Mouse (Mus musculus) small intestine, adult 2 months (tissue): ENCODE measurements around the gene Hist1h2bn. TPM values are rescaled to one million over a fixed set of nuclear protein-coding genes. Genes with fewer than 3 reads are reported as not detected.
"Not testable (repeated sequence)": the region's sequence is repeated elsewhere in the genome, so short reads cannot be mapped to it uniquely, and the experiment has no call there.

Experiments
- H3K27ac ChIP-seq: fragments of 200-500 bp; 2 replicates; pipeline ENCODE4 v1.5.1; 2012; ENCODE audit warnings: low read depth, low read length, control low read depth, inconsistent platforms; ENCODE audit not compliant: insufficient read depth
- H3K27me3 ChIP-seq: fragments of 200-500 bp; 2 replicates; pipeline ENCODE4 v1.6.1; 2012; ENCODE audit warnings: mild to moderate bottlenecking, moderate library complexity, low read length, inconsistent platforms; ENCODE audit not compliant: control insufficient read depth, insufficient read depth
- H3K36me3 ChIP-seq: fragments of 200-500 bp; 2 replicates; pipeline ENCODE4 v1.6.1; 2012; ENCODE audit warnings: mild to moderate bottlenecking, low read length, control low read depth, inconsistent platforms; ENCODE audit not compliant: control insufficient read depth, insufficient read depth
- H3K4me1 ChIP-seq: fragments of 200-500 bp; 2 replicates; pipeline ENCODE4 v1.6.1; 2012; ENCODE audit warnings: low read length, inconsistent platforms, mixed read lengths; ENCODE audit not compliant: control insufficient read depth, insufficient read depth, insufficient read length
- H3K4me3 ChIP-seq: fragments of 200-500 bp; 2 replicates; pipeline ENCODE4 v1.5.1; 2012; ENCODE audit warnings: low read depth, mild to moderate bottlenecking, control low read depth, inconsistent platforms, low read length, moderate library complexity
- CTCF ChIP-seq: fragments of 200-500 bp; IDR thresholded peaks from 2 replicates; pipeline ENCODE4 v1.5.1; 2012; ENCODE audit warnings: low read depth, mild to moderate bottlenecking, control low read depth, inconsistent platforms, low read length, moderate library complexity, mixed read lengths; ENCODE audit not compliant: insufficient replicate concordance, insufficient read length; ENCODE audit errors: extremely low read depth
- POLR2A ChIP-seq: fragments of 200-500 bp; IDR thresholded peaks from 2 replicates; pipeline ENCODE4 v1.6.1; 2012; ENCODE audit warnings: low read depth, mild to moderate bottlenecking, control low read depth, inconsistent platforms, low read length, moderate library complexity
- WGBS: fragments of 180-500 bp; shearing (Covaris S2); methylation state at CpG from one replicate; pipeline ENCODE4 v1.1.7; 2018; 5-methylcytosine and 5-hydroxymethylcytosine counted together
- polyA plus RNA-seq: library from polyadenylated mRNA; depleted of rRNA; stranded (reverse); fragments of >200 nt; gene quantifications from 2 replicates; pipeline ENCODE4 v1.2.3, GENCODE M21; 2012

Hist1h2bn gene
- polyA plus RNA-seq, 1 experiment, result 21.8 TPM

DNA sequence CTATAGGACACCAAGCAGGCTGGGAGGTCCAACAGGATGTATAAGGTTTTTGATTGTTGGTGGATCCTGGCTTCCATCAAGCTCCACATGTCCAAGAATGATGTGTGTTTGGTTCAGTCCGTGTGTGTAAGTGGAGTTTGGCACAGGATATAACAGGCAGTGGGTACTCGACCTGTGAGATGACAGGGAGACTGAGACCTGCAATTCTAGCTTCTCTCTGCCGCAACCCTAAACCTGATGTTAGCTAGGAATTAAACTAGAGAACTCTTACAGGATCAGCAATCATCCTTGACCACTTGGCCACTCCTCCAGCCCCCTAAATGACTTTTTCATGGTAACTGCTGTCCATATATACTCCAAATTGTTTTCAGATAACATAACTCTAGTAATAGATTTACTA lies 1.6 kb upstream of the Hist1h2bn start:
- H3K4me3 ChIP-seq, result no peak overlapping the region
- no peak for TF ChIP-seq CTCF
- no peak for TF ChIP-seq POLR2A
- WGBS, result 43% methylated on average over 3 of the region's 3 CpGs
- peaks cover 2% of the 10 kb centered on the region; the same call in 1 of the 2 replicates for H3K4me1 ChIP-seq
- H3K27me3 ChIP-seq, result no peaks in the 10 kb centered on the region
- no peaks in the 10 kb centered on the region for H3K36me3 ChIP-seq
- H3K27ac ChIP-seq, result no peak overlapping the region

DNA sequence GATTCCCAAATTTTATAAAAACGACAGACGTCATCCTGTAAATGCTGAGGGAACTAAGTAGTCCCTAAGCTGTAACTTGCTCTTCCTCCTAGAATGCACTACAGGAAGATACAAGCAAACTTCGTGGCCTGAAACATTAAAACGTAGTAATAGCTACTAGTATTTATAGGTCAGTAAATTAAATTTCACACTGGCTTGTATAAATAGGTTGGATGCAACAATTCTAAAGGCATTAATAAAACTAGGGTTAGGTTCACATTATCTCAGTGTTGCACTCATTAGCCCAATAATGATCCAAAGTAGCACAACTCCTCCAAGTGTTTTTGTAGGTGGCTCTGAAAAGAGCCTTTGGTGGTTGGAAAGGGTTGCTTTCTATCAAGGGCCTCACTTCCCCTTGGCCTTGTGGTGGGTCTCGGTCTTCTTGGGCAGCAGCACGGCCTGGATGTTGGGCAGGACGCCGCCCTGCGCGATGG lies 836 bp upstream of the Hist1h2bn start:
- WGBS, result 5% methylated on average over 10 of the region's 10 CpGs

DNA sequence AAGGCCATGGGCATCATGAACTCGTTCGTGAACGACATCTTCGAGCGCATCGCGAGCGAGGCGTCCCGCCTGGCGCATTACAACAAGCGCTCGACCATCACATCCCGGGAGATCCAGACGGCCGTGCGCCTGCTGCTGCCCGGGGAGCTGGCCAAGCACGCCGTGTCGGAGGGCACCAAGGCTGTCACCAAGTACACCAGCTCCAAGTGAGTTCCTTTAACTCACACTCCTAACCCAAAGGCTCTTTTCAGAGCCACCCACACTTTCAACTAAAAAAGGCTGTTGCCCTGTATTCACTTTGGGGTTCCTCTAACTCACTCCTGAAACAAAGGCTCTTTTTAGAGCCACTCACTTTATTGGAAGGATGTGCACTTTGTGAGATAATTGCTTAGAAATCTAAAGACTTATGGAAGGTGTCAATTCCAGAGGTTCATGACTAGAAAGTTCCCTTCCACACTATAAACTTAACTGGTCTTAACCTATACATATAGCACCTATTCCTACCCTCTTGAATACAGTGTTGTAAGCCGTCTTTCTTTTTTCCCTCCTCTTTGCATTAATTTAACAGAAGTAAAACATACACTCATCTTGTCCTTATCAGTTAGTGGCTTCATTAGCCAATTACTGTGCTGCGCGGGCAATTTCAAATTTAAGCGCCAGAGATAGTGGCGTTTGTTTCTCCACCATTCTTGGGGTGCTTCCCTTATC lies 525 bp downstream of the Hist1h2bn start:
- Histone ChIP-seq H3K4me3 (peak overlapping the region; percentile 70), H3K27ac (peak overlapping the region; percentile 80)
- not testable (repeated sequence) for H3K27me3 ChIP-seq, H3K4me1 ChIP-seq, H3K36me3 ChIP-seq
- WGBS, result under 1% methylated on average over 25 of the region's 26 CpGs

More for the DNA sequence above, 836 bp upstream of the Hist1h2bn start:
- H3K27ac ChIP-seq, result peak overlapping the region; percentile 72
- TF ChIP-seq CTCF (no peak), POLR2A (no peak)
- no peaks in the 10 kb centered on the region for H3K27me3 ChIP-seq
- H3K4me1 ChIP-seq, result no peaks in the 10 kb centered on the region; the same call in 1 of the 2 replicates
- H3K36me3 ChIP-seq, result no peaks in the 10 kb centered on the region
- peak overlapping the region; percentile 61 for H3K4me3 ChIP-seq

DNA sequence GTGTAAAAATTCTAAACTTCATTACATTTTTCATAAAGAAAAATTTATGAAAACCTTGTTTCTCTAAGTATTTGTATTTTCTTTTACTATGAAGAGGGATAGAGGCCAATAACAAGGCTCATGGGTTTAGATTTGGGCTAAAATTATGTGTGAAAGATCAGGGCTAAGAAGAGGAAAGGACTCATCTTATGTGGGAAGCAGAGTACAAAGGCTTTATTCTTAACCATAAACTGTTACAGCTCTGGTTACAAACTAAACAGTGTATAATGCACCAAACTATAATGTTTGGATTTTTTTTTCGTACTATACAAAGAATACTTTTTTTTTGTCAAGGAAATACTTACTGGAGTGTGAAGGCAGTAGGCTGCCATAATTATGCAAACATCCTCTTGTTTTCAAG lies 1.8 kb downstream of the Hist1h2bn start:
- no peak overlapping the region for H3K27ac ChIP-seq
- no peak for TF ChIP-seq CTCF
- no peak for TF ChIP-seq POLR2A
- no peak overlapping the region for H3K4me3 ChIP-seq
- no peaks in the 10 kb centered on the region for H3K36me3 ChIP-seq
- WGBS, result 67% methylated on average over 1 of the region's 1 CpGs
- H3K4me1 ChIP-seq, result peaks cover 3% of the 10 kb centered on the region; the same call in 1 of the 2 replicates
- H3K27me3 ChIP-seq, result no peaks in the 10 kb centered on the region

DNA sequence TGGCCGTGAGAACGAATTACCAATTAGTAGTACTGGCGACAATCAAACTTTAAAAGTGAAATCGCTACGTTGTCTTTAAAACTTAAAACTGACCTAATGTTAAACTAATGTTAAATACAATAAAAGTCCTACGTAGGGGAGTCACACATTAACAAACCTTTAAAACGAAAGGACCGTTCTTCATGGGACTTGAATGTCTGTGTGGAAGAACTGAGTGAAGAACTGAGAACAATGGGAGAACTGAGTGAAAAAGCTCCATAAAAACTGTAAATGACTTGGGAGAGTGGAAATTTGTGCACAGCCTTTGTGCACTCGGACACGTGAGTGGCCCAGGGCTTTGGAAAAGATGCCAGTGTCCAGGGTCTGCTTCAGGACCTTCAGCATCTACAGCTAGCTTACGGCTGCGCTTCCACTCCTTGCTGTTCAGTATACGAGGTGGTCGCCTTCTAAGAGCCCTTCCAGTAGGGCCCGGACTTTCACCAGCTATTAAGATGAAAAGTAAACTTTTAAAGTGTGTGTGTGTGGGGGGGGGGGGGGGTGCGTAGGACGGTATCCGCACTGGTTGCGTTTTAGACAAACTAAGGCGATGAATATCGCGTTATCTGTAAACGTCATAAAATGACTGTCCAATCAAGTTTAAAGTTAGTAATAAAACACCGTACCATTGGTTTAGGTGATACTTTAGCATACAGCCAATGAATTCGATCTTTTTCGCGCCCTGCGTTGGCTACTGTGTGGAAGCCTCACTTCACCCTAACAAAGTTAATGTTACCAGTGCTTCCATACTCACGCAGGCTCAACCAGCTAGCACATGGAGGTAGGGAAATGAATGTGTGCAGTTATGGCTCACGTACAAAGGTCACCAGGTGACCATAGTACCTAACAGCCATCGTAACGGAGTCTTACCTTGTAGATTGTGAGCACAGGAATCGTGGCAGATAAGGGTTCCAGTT lies 25.2 kb downstream of the Hist1h2bn start:
- H3K27ac ChIP-seq, result peak overlapping the region; percentile 84
- WGBS, result 1% methylated on average over 33 of the region's 33 CpGs
- peaks cover 6% of the 10 kb centered on the region; the same call in 1 of the 2 replicates for H3K4me1 ChIP-seq
- TF ChIP-seq POLR2A, result no peak
- no peak for TF ChIP-seq CTCF
- no peaks in the 10 kb centered on the region for H3K27me3 ChIP-seq
- H3K36me3 ChIP-seq, result no peaks in the 10 kb centered on the region
- peak overlapping the region; percentile 75 for H3K4me3 ChIP-seq

DNA sequence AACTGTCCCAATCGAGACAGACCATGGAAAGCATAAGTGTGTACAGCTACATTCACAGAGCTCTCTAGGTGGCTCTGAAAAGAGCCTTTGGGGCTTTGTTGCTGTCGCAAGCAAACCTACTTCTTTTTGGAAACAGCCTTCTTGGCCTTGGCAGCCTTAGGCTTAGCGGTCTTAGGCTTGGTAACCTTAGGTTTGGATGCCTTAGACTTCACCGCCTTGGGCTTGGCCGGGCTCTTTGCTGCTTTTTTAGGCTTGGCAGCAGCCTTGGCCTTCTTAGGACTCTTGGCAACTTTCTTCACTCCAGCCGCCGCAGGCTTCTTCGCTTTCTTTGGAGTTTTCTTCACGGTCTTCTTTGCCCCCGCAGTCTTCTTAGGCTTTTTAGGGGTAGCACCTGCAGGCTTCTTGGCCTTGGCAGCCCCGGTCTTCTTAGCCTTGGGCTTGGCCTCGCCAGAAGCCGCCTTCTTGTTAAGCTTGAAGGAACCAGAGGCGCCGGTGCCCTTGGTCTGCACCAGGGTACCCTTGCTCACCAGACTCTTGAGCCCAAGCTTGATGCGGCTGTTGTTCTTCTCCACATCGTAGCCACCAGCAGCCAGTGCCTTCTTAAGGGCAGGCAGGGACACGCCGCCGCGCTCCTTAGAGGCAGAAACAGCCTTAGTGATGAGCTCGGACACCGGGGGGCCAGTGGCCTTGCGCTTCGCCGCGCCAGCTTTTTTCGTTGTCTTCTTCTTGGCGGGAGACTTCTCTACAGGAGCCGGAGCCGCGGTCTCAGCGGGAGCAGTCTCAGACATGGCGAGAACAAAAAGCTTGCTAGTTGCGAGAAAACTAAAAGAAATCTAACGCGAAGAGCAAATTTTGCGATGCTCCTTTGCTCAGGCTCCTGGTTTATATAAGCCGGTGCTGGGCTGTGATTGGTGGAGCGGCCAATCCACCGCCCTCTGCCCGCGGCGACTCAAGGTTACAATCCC lies 26.1 kb downstream of the Hist1h2bn start, which contains the start of gene Hist1h1b:
Gene Hist1h1b (minus strand): TSS at position 859 of the 965 bp plus-strand sequence.
- Histone ChIP-seq H3K4me1 (peaks cover 2% of the 10 kb centered on the region; the same call in 1 of the 2 replicates), H3K27ac (peak within 1 kb of the TSS; percentile 71), H3K27me3 (no peaks in the 10 kb centered on the region), H3K36me3 (no peaks in the 10 kb centered on the region), H3K4me3 (peak within 1 kb of the TSS; percentile 67)
- under 1% methylated on average over 44 of the region's 44 CpGs for WGBS
- TF ChIP-seq POLR2A, result no peak; the same call in none of the 2 replicates
- no peak for TF ChIP-seq CTCF
